Comparison of ENCODE assay signal across 25 mouse cellular contexts in genomic region chr14:98908234-98908633, GRCm38 (mm10).
"Had no signal": no experiment of that assay in that cellular context is flagged by ENCODE, and none has a peak within 500 bp of the region (broad histone marks: within the 10 kb centered on the region; RNA-seq: fewer than 3 reads in every experiment).

No protein-coding gene starts in this region.

- ATAC-seq: forebrain, postnatal 0 days; hindbrain, postnatal 0 days; intestine, embryonic 16.5 days; liver, embryonic 12.5 days had no signal

- H3K9me3 ChIP-seq: hindbrain, embryonic 13.5 days; hindbrain, embryonic 15.5 days; kidney, embryonic 15.5 days; limb, embryonic 13.5 days; limb, embryonic 15.5 days; liver, embryonic 12.5 days had no signal

- H3K4me3 ChIP-seq: heart, adult 2 months; hindbrain, embryonic 13.5 days; hindbrain, embryonic 15.5 days; kidney, embryonic 15.5 days; limb, embryonic 13.5 days; limb, embryonic 15.5 days; liver, embryonic 12.5 days had no signal

- H3K36me3 ChIP-seq: hindbrain, embryonic 13.5 days; hindbrain, embryonic 15.5 days; kidney, embryonic 15.5 days; limb, embryonic 13.5 days; limb, embryonic 15.5 days; liver, embryonic 12.5 days had no signal

- H3K4me1 ChIP-seq: hindbrain, embryonic 13.5 days; hindbrain, embryonic 15.5 days; kidney, embryonic 15.5 days; limb, embryonic 13.5 days; limb, embryonic 15.5 days; liver, embryonic 12.5 days had no signal

- H3K9ac ChIP-seq: forebrain, postnatal 0 days; hindbrain, embryonic 13.5 days; hindbrain, embryonic 15.5 days; kidney, embryonic 15.5 days; limb, embryonic 13.5 days; limb, embryonic 15.5 days; liver, embryonic 12.5 days; liver, embryonic 14.5 days had no signal

- H3K27ac ChIP-seq: heart, adult 2 months; hindbrain, embryonic 13.5 days; hindbrain, embryonic 15.5 days; hindbrain, postnatal 0 days; kidney, embryonic 15.5 days; kidney, postnatal 0 days; limb, embryonic 13.5 days; limb, embryonic 15.5 days; liver, embryonic 12.5 days; liver, embryonic 14.5 days had no signal

- H3K4me2 ChIP-seq: hindbrain, embryonic 13.5 days; hindbrain, embryonic 15.5 days; kidney, embryonic 15.5 days; limb, embryonic 13.5 days; limb, embryonic 15.5 days; liver, embryonic 12.5 days had no signal

- H3K27me3 ChIP-seq: hindbrain, embryonic 13.5 days; hindbrain, embryonic 15.5 days; kidney, embryonic 15.5 days; limb, embryonic 13.5 days; limb, embryonic 15.5 days; liver, embryonic 12.5 days had no signal

- DNase-seq: forebrain, postnatal 0 days; gastrocnemius, postnatal 14 days; gastrocnemius, postnatal 36 days; heart, adult 11 months; heart, adult 2 months; heart, postnatal 14 days; kidney, adult 11 months; kidney, adult 2 months; kidney, adult 9 months; kidney, postnatal 14 days; kidney, postnatal 36 days; layer of hippocampus, adult 9-11 months; layer of hippocampus, postnatal 36 days; left cerebral cortex, postnatal 4 days; lung, adult 18-20 months had no signal
